Mouse (Mus musculus): ENCODE measurements around the gene Tmem40. TPM values are rescaled to one million over a fixed set of nuclear protein-coding genes. Genes with fewer than 3 reads are reported as not detected.

Gene Tmem40
- total RNA-seq (2021), result 1 to 10 TPM; 1.2 to 1.5 TPM
- long read RNA-seq, experiment 1, result 0 reads
- long read RNA-seq, experiment 2, result 0 reads

- DNase-seq (ENCODE audit: low spot score in 2 of 2), result no peak
These were observed at the start of gene Tmem40 for GRCm38 (mm10) chr6:115761995-115762756. Tmem40 (minus strand) TSS chr6:115762410.

DNA sequence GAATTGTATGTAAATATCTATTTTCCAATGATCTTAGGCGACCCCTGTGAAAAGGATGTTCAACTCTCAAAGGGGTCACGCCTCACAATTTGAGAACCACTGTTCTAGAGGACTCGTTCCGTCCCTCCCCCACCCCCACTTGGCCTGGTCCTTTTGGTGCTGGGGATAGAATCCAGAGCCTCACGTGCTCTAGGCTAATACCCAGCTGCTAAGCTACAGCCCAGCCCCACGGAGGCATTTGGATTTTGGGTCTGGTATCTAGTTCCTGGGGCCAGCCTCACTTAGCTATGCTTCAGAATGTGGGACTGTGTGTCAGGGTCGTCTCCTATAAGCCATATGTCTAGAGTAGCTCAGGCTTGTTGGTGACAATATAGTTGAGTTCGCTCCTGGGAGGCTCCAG, 49.4 kb upstream of the Tmem40 start:
- DNase-seq (ENCODE audit: low spot score in 2 of 2), result no peak

DNA sequence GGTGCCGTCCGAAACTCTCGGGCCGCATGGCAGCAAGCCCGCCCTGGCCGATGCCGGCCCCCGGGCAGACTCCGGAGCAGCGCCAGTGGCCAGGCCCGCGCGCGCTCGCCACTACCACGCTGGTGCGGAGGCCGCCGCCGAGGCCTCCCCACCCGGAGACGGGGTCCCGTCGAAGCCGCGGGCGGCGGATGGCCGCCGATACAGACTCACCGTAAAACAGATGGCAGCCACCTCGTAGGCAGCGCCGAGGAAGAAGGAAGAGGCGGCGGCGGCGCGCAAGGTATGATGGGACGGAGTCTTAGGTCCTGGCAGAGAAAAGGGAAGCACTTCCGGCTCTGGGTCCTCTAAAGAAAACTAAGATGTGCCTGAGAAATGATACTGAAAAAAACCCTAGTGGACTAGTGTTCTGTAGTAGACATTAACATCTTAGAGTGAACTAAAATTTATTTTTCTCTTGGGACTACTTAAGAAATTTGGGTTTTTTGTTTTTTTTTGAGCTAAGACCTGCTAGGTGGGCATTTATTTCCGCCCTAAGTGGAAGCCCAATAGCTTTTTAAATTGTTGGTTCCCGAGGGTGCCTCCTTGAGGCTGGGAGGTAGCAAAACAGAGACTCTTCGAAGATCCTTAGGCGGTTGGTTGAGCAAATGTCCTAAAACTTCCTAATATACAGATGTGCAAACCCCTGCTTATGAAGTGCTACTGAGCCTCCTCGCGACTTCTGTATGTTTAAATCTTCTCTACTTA, 46.5 kb upstream of the Tmem40 start, which contains the start of gene Rpl32:
Gene Rpl32 (minus strand): TSS at position 260 of the 744 bp plus-strand sequence.
- peak; percentile 64 to 70 for DNase-seq (ENCODE audit: low spot score in 2 of 2)

DNA sequence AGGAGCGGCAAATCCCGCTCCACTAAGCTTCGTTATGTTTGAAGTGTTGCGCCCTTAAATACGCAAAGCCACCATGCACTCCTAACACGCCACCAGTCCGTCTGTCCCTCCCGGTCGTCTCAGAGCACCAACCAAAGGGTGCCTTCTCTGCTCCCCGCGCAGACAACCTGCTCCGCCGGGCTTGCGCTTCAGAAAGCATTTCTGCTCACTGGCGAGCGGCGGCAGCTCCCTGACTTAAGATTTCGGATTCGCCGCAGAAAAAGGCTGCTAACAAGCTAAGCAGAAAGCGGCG, 45.9 kb upstream of the Tmem40 start:
- peak in 1 of 2 experiments; percentile 37 for DNase-seq (ENCODE audit: low spot score in 2 of 2)

DNA sequence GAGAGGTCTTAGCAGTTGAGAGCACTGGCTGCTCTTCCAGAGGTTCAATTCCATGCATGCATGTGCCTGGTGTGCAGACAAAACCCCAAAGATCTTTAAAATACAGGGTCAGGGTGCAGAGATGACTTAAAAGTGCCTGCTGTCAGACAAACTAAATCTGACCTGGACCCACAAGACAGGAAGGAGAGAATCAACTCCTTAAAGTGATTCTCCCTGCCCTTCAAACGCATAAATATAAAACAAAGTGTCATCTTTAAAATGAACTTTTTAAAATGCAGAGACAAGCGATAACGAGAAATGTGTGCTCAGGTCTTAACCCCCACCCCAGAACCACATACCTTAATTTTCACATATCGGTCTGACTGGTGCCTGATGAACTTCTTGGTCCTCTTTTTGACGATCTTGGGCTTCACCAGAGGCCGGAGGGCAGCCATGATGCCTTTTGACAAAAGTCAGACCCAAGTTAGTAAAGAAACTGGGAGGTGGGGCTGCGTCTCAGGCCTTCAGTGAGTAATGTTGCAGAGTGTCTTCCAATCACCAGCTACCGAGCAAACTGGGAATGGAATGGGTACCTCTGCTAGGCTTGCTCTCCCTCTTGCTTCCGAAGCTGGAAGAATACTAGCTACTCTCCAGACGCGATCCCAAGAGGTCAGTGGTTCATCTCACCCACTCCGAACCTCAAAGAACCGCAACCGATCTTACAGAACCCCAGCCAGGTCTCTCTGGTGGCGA, 45.4 kb upstream of the Tmem40 start:
- DNase-seq (ENCODE audit: low spot score in 2 of 2), result no peak

GRCm38 (mm10) chr6:115804432-115805192, 42.4 kb upstream of the Tmem40 start:
- DNase-seq (ENCODE audit: low spot score in 2 of 2), result no peak

DNA sequence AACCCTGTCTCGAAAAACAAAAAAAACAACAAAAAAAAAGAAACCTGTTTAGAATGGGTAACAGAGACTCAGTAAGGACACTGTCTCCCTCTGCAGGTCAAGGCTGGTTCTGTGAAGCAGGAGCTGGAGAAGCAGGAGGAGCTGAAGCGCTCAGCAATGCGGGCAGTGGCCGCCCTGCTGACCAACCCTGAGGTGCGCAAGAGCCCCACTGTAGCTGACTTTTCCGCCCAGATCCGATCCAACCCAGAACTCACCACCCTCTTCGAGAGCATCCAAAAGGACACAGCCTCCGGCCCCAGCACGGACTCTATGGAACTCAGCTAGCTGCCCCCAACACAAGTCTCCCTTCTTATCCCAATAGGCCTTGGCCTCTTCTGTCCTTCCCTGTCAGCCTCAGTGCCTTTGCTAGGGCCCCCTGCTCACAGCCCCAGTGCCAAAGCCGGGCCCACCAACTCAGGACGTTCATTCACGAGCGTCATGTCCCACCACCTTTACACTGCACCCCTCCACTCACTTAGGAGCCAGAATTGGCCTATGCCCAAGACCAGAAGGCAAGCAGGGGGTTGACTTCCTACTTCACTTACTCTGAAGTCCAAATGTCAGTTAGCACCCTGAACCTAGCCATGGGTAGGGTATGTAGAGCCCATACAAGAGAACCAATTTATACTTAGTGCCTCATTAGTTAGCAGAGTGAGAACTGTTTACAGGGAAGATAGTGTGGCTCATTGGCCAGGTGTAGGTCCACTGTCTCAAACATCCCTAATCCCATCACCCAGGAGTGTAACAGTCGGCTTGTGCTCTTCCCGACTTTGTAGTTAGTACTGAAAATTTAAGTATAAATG, 41.6 kb upstream of the Tmem40 start:
- DNase-seq (ENCODE audit: low spot score in 2 of 2), result peak in 1 of 2 experiments; percentile 59

GRCm38 (mm10) chr6:115801811-115802210, 39.6 kb upstream of the Tmem40 start:
- DNase-seq (ENCODE audit: low spot score in 2 of 2), result no peak

- no peak for DNase-seq (ENCODE audit: low spot score in 2 of 2)
These were observed 30.5 kb upstream of the Tmem40 start for GRCm38 (mm10) chr6:115792691-115793215.

- no peak for DNase-seq (ENCODE audit: low spot score in 2 of 2)
These were observed 29.9 kb upstream of the Tmem40 start for GRCm38 (mm10) chr6:115791842-115792686.

DNA sequence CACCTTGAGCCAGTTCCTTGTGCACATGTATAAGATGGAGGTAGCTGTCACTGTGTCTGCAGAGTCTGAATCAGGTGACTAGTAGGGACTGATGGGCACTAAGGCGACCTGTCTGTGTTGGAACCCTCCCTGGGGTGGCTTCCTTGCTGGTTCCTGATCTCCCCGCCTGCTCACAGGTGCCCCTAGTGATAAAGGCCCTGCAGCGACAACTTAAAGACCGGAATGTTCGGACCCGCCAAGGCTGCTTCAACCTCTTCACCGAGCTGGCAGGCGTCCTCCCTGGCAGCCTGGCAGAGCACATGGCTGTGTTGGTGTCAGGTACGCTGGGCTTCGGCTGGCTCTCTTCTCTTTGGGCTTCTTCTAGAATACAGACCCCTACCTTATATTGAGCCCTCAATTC, 28.8 kb upstream of the Tmem40 start:
- DNase-seq (ENCODE audit: low spot score in 2 of 2), result no peak

GRCm38 (mm10) chr6:115782781-115783180, 20.6 kb upstream of the Tmem40 start:
- no peak for DNase-seq (ENCODE audit: low spot score in 2 of 2)

- DNase-seq (ENCODE audit: low spot score in 2 of 2), result no peak
These were observed 14.2 kb upstream of the Tmem40 start for GRCm38 (mm10) chr6:115776363-115776762.

DNA sequence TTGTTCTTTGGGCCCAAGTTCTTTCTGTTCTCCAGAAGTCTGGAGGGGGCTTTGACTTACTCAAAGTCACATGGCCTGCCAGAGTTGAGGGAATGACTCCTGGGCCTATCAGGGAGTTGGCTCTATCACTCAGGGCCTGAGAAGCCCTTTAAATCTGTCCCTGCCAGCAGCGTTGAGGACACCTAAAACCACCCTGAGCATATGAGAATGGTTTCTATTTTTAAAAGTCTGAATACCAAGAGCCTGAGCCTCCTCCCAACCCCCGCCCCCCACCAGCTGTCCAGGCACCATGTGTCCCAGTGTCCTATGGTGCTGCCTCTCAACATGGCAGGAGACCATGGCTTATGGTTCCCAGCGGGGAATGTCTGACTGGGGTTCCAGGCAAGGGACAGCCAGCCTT, 13.6 kb upstream of the Tmem40 start:
- no peak for DNase-seq (ENCODE audit: low spot score in 2 of 2)

GRCm38 (mm10) chr6:115774501-115774921, 12.3 kb upstream of the Tmem40 start, which contains the start of gene Cand2:
Cand2 (plus strand) TSS chr6:115774538.
- DNase-seq (ENCODE audit: low spot score in 2 of 2), result peak in 1 of 2 experiments; percentile 28

- DNase-seq (ENCODE audit: low spot score in 2 of 2), result peak in 1 of 2 experiments; percentile 25
These were observed 11.8 kb upstream of the Tmem40 start for GRCm38 (mm10) chr6:115773966-115774413.

DNA sequence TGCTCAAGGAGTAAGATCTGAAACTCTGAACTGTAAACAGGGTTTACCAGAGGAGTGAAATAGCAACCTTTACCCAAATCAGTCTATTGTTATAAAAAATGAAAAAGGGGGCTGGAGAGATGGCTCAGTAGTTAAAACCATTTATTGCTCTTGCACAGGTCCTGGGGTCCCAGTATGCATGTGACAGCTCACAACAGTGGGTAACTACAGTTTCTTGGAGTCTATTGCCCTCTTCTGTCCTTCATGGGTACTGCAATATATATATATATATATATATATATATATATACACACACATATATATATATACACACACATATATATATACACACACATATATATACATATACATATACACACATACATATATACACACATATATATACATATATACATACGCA, 10.4 kb upstream of the Tmem40 start:
- DNase-seq (ENCODE audit: low spot score in 2 of 2), result no peak

- DNase-seq (ENCODE audit: low spot score in 2 of 2), result no peak
These were observed 10.0 kb upstream of the Tmem40 start for GRCm38 (mm10) chr6:115772201-115772600.

- DNase-seq (ENCODE audit: low spot score in 2 of 2), result no peak
These were observed 8.6 kb upstream of the Tmem40 start for GRCm38 (mm10) chr6:115770852-115771251.

All from adrenal gland, postnatal 4 days (tissue).